Mouse (Mus musculus) cerebellum, adult 9-11 months (tissue): ENCODE data around the gene Tnrc6b.
A peak's percentile ranks its signal among the peaks of the same experiment; 100 is the strongest.
"Not testable (repeated sequence)": the region's sequence is repeated elsewhere in the genome, so short reads cannot be mapped to it uniquely, and the experiment has no call there.

Experiments used
- DNase-seq: peaks from one replicate; pipeline ENCODE4 v3.0.0; 2022

The Tnrc6b gene

GRCm38 (mm10) chr15:80930048-80930571 is 219.0 kb downstream of the Tnrc6b start:
- DNase-seq = no peak

GRCm38 (mm10) chr15:80930676-80931320 is 219.7 kb downstream of the Tnrc6b start:
- DNase-seq = not testable (repeated sequence)

- DNase-seq = no peak
Measured at GRCm38 (mm10) chr15:80931345-80931960, 220.3 kb downstream of the Tnrc6b start.

GRCm38 (mm10) chr15:80934841-80935240 is 223.7 kb downstream of the Tnrc6b start:
- DNase-seq = no peak

- DNase-seq = no peak
Measured at GRCm38 (mm10) chr15:80936686-80937085, 225.6 kb downstream of the Tnrc6b start.

GRCm38 (mm10) chr15:80938615-80939014 is 227.5 kb downstream of the Tnrc6b start:
- no peak for DNase-seq

- no peak for DNase-seq
Measured at GRCm38 (mm10) chr15:80939401-80939800, 228.3 kb downstream of the Tnrc6b start.

GRCm38 (mm10) chr15:80941468-80942040 is 230.4 kb downstream of the Tnrc6b start:
- no peak for DNase-seq

GRCm38 (mm10) chr15:80945851-80946250 is 234.7 kb downstream of the Tnrc6b start:
- DNase-seq = peak; percentile 19

GRCm38 (mm10) chr15:80948145-80949135 is 237.3 kb downstream of the Tnrc6b start, which contains the start of gene Adsl:
Gene Adsl (plus strand): TSS chr15:80948490.
- peak; percentile 86 for DNase-seq

- DNase-seq = peak; percentile 23
Measured at GRCm38 (mm10) chr15:80949431-80949830, 238.3 kb downstream of the Tnrc6b start.

- no peak for DNase-seq
Measured at GRCm38 (mm10) chr15:80950055-80950454, 238.9 kb downstream of the Tnrc6b start.

GRCm38 (mm10) chr15:80953971-80954370 is 242.9 kb downstream of the Tnrc6b start:
- no peak for DNase-seq

GRCm38 (mm10) chr15:80954861-80955260 is 243.7 kb downstream of the Tnrc6b start:
- DNase-seq = no peak

- DNase-seq = no peak
Measured at GRCm38 (mm10) chr15:80955836-80956438, 244.8 kb downstream of the Tnrc6b start.

- DNase-seq = no peak
Measured at GRCm38 (mm10) chr15:80969371-80969770, 258.3 kb downstream of the Tnrc6b start.

GRCm38 (mm10) chr15:80974311-80974710 is 263.2 kb downstream of the Tnrc6b start:
- DNase-seq = no peak

GRCm38 (mm10) chr15:80975666-80976065 is 264.6 kb downstream of the Tnrc6b start:
- no peak for DNase-seq

- DNase-seq = peak; percentile 93
Measured at GRCm38 (mm10) chr15:80977620-80978334, 266.7 kb downstream of the Tnrc6b start, which contains the start of gene Sgsm3. Gene Sgsm3 (plus strand): TSS chr15:80977765.

GRCm38 (mm10) chr15:80979611-80980010 is 268.5 kb downstream of the Tnrc6b start:
- peak; percentile 19 for DNase-seq

GRCm38 (mm10) chr15:80981176-80981575 is 270.1 kb downstream of the Tnrc6b start:
- DNase-seq = no peak
